Mouse (Mus musculus) lung, embryonic 15.5 days (tissue): ENCODE results near the gene Ptov1. TPM values are rescaled to one million over a fixed set of nuclear protein-coding genes. Genes with fewer than 3 reads are reported as not detected.

Source experiments
- ATAC-seq: fragments of 200-750 bp; cut with Nextera tagmentation; 2 replicates; pipeline ENCODE4 v1.8.0; 2017; ENCODE audit warnings: moderate number of reproducible peaks, borderline replicate concordance; ENCODE audit not compliant: low FRiP score, low TSS enrichment; ENCODE audit errors: extremely low read depth
- H3K27ac ChIP-seq: fragments of 300-500 bp; sonication (generic); 2 replicates; pipeline ENCODE4 v1.5.1; 2015; ENCODE audit warnings: moderate library complexity, mild to moderate bottlenecking, inconsistent platforms
- H3K27me3 ChIP-seq: fragments of 300-500 bp; sonication (generic); 2 replicates; pipeline ENCODE4 v1.6.1; 2015; ENCODE audit warnings: inconsistent platforms
- H3K36me3 ChIP-seq: fragments of 300-500 bp; sonication (generic); 2 replicates; pipeline ENCODE4 v1.6.1; 2015; ENCODE audit warnings: inconsistent platforms
- H3K4me1 ChIP-seq: fragments of 300-500 bp; sonication (generic); 2 replicates; pipeline ENCODE4 v1.6.1; 2015; ENCODE audit warnings: inconsistent platforms
- H3K4me2 ChIP-seq: fragments of 300-500 bp; sonication (generic); 2 replicates; pipeline ENCODE4 v1.6.1; 2015; ENCODE audit warnings: inconsistent platforms, mild to moderate bottlenecking, moderate library complexity
- H3K4me3 ChIP-seq: fragments of 300-500 bp; sonication (generic); 2 replicates; pipeline ENCODE4 v1.5.1; 2015; ENCODE audit warnings: mild to moderate bottlenecking, inconsistent platforms
- H3K9ac ChIP-seq: fragments of 300-500 bp; sonication (generic); 2 replicates; pipeline ENCODE4 v1.6.1; 2015; ENCODE audit warnings: inconsistent platforms
- H3K9me3 ChIP-seq: fragments of 300-500 bp; sonication (generic); 2 replicates; pipeline ENCODE4 v1.6.1; 2016; ENCODE audit warnings: inconsistent platforms
- WGBS: fragments of 180-500 bp; shearing (Covaris S2); methylation state at CpG from one replicate; pipeline ENCODE4 v1.1.7; 2015; 5-methylcytosine and 5-hydroxymethylcytosine counted together
- polyA plus RNA-seq: library from polyadenylated mRNA; unstranded; fragments of >200 nt; fragmentation: Nextera tagmentation; extraction: Ambion mirVana; gene quantifications from 2 replicates; pipeline ENCODE4 v1.2.1, GENCODE M21; 2015

The Ptov1 gene
- polyA plus RNA-seq, 1 experiment from 2014 or later = 398 TPM

DNA sequence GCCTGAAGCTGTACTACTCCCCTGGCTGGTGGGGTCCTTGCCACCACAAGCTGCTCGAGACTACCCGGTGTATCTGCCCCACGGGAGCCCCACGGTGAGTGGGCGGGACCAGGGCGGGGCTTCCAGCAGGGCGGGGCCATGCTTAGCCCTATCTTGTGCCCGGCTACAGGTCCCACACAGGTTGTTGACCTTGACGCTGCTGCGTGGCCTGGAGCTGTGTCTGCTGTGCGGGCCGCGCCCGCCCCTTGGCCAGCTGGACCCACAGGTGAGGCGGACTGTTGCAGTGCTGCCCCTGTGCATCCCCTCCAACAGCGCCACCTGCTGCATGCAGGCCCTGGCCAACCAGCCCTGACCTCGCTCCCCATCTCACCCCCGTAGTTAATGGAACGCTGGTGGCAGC is 29.0 kb upstream of the Ptov1 start:
- Histone ChIP-seq H3K36me3 (peaks cover 27% of the 10 kb centered on the region; the same call in 1 of the 2 replicates), H3K9ac (no peak overlapping the region), H3K9me3 (no peaks in the 10 kb centered on the region), H3K4me2 (no peak overlapping the region), H3K27me3 (no peaks in the 10 kb centered on the region), H3K27ac (no peak overlapping the region), H3K4me3 (no peak overlapping the region), H3K4me1 (peaks cover 53% of the 10 kb centered on the region)
- 28% methylated on average over 18 of the region's 19 CpGs for WGBS
- no peak for ATAC-seq

DNA sequence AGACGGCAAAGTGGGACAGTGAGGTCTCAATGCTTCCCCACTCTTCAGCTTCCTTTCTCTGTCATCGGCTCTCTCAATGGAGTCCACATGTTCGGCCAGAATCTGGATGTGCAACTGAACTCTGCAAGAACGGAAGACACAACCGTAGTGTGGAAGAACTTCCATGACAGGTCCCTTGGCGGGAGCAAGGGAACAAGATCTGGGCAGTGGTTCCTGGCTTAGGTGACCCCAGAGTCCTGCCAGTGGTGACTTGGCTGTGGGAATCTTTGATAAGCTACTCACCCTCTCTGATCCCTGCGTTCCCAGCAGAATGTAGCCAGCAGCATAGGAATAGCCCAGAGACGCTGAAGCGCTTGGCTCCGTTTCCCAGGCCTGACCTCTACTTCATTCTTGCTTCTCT is 26.9 kb upstream of the Ptov1 start:
- Histone ChIP-seq H3K27me3 (no peaks in the 10 kb centered on the region), H3K4me2 (peak overlapping the region; percentile 70), H3K9me3 (no peaks in the 10 kb centered on the region), H3K9ac (peak overlapping the region; percentile 72), H3K4me1 (peaks cover 51% of the 10 kb centered on the region), H3K4me3 (peak overlapping the region; percentile 68), H3K36me3 (peaks cover 23% of the 10 kb centered on the region; the same call in 1 of the 2 replicates), H3K27ac (peak overlapping the region; percentile 86)
- WGBS = 28% methylated on average over 10 of the region's 10 CpGs
- ATAC-seq = no peak

DNA sequence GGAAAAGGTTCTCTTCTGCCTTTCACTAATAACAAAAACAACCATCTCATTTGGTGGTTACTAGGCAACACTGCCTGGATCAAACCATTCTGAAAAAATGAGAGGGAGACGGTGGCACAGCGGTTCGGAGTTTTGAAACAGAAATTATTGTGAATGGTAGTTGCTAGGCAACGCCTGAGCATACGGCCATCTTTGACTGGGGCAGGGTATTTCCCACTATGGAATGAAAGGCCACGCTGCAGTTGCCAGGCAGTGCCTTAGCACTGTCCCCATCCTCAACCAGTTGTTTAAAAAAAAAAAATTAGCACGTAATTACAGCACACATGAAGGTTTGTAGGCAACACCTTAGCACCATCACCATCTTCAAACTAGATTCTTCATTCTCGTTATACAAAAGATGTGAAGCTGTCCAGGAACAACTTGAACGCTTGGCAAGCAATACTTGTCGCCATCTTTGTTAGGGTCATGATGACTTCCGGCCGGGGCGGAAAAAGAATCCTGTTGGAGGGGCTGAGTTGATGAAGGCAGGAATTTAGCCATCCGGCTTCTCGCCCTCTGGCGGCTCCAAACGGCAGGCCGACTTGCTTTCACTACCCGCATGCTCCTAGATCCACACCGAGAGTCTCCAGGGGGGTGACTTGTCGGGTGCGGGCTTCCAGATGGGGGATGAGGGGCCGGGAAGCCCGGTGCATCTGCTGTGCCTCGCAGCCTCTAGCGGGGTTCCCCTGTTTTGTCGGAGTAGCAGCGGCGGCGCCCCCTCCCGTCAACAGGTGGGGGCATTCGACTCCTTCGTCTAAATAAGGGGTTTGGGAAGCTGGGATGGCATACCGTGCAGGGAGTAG is 26.2 kb upstream of the Ptov1 start, which contains the start of gene Fuz:
Gene Fuz (plus strand): TSS at position 487 of the 842 bp plus-strand sequence.
- ATAC-seq = peak; percentile 40; the same call in 1 of the 2 replicates
- WGBS = under 1% methylated on average over 34 of the region's 34 CpGs

DNA sequence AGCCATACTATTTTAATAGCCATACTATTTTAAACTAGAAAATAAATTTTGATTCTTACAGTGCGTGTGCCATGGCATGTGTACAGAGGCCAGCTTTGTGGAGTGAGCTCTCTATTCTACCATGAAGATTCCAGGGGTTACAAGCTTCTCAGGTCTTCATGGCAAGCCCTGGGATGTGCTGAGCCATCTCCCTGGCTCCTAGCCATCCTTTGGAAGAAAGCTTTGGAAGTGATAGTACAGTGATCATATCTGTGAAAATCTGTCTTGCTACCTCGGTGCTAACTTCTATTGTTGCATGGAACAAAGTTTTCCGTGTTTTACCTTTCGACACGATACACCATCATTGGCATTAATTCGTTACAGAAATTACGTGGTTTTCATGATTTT is 25.6 kb upstream of the Ptov1 start:
- 67% methylated on average over 7 of the region's 7 CpGs for WGBS
- H3K36me3 ChIP-seq = peaks cover 18% of the 10 kb centered on the region; the same call in 1 of the 2 replicates
- peak overlapping the region; percentile 86; the same call in 1 of the 2 replicates for H3K27ac ChIP-seq
- peak overlapping the region; percentile 68 for H3K4me3 ChIP-seq
- H3K4me1 ChIP-seq = peaks cover 56% of the 10 kb centered on the region
- no peak for ATAC-seq
- H3K27me3 ChIP-seq = no peaks in the 10 kb centered on the region
- H3K9ac ChIP-seq = no peak overlapping the region
- H3K9me3 ChIP-seq = no peaks in the 10 kb centered on the region
- H3K4me2 ChIP-seq = peak overlapping the region; percentile 70

More for the DNA sequence above, 26.2 kb upstream of the Ptov1 start, which contains the start of gene Fuz:
- Histone ChIP-seq H3K27me3 (no peaks in the 10 kb centered on the region), H3K4me1 (peaks cover 51% of the 10 kb centered on the region), H3K36me3 (peaks cover 21% of the 10 kb centered on the region; the same call in 1 of the 2 replicates), H3K9ac (peak within 1 kb of the TSS; percentile 72), H3K4me3 (peak within 1 kb of the TSS; percentile 68), H3K27ac (peak within 1 kb of the TSS; percentile 86), H3K4me2 (peak within 1 kb of the TSS; percentile 70), H3K9me3 (no peaks in the 10 kb centered on the region)

DNA sequence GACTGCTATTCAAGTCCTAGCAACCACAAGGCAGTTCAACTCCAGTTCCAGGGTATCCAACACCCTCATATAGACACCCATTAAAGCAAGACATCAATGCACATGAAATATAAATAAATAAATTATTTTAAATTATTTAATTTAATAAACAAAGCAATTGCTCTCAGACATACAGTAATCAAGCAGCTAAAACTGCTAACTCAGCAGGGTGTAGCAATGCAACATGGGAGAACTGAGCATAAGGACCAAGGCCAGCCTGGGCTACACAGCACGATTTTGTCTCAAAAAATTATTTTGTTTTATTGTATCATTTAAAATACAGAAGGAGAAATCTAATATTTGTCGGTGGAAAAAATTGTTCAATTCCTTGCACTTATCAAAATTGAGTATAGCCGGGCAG is 24.6 kb upstream of the Ptov1 start:
- Histone ChIP-seq H3K27ac (peak overlapping the region; percentile 94; the same call in 1 of the 2 replicates), H3K9me3 (no peaks in the 10 kb centered on the region), H3K36me3 (peaks cover 10% of the 10 kb centered on the region; the same call in 1 of the 2 replicates), H3K4me3 (no peak overlapping the region), H3K9ac (no peak overlapping the region), H3K4me1 (peaks cover 57% of the 10 kb centered on the region), H3K27me3 (no peaks in the 10 kb centered on the region), H3K4me2 (no peak overlapping the region)
- ATAC-seq = no peak
- 93% methylated on average over 3 of the region's 3 CpGs for WGBS

DNA sequence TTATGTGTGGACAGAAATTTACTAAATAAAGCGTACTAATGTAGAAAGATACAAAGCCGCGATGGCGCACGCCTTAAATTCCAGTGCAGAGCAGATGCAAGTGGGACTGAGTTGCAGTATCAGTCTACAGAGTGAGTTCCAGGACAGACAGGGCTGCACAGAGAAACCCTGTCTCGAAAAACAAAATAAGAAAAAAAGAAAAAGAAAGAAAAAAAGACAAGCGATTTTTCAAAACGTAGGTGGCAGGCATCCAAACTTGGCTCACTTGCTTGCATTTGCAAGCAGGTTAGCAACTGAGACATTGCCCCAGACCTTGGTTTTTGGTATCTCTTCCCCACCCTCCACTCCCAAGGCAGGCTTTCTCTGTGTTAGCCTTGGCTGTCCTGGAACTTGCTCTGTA is 23.6 kb upstream of the Ptov1 start:
- WGBS = 6% methylated on average over 8 of the region's 8 CpGs
- ATAC-seq = no peak
- Histone ChIP-seq H3K4me1 (peaks cover 56% of the 10 kb centered on the region), H3K9ac (peak overlapping the region; percentile 15; the same call in 1 of the 2 replicates), H3K27me3 (no peaks in the 10 kb centered on the region), H3K4me2 (peak overlapping the region; percentile 87), H3K27ac (peak overlapping the region; percentile 94), H3K4me3 (peak overlapping the region; percentile 86), H3K36me3 (peaks cover 14% of the 10 kb centered on the region; the same call in 1 of the 2 replicates), H3K9me3 (no peaks in the 10 kb centered on the region)

DNA sequence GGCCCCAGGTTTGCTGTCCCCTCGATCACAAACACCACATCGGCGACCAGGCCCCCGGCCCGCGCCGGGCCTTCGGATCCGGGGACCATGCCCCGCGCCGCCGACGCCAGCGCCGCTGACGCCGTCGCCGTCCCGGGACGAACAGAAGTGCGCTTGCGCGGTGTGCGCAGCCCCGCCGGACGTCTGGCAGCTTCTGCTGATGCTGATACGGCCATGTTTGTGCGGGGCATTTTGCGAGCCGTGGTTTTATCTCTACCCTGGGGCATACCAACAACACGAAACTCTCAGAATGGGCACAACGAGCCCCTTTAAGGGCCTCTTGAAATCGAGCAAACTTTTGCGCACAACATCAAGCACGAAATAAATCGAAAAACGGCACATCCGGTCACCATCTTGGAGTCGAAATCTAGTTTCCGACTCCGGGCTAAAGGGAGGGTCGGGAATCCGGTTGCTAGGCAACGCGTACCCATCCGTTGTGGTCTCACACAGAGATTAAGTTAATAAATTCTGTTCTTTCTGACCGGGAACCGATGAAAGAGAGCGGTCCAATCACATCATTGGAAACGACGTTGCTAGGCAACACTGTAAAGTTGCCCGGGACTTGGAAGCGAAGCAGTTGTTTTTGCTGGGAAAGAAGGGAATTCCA is 22.8 kb upstream of the Ptov1 start, which contains the start of gene Med25:
Gene Med25 (minus strand): TSS at position 437 of the 646 bp plus-strand sequence.
- WGBS = under 1% methylated on average over 56 of the region's 56 CpGs

DNA sequence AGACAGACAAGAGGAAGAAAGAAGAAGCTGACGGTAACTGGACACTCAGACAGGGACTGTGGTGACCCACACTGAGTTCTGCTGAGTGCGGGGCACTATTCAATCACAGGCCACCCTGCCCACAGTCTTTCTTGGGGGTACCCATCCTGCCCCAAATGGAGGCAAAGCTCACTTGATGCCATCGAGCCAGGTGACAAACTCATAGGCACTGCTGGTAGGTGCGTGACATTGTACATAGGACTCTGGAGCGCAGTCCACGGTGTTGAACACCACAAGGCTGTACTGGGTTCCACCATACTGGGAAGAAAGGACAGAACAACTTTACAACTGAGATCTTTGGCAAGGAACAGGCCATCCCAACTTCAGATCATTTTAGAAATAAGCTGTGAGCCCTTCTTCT is 22.0 kb upstream of the Ptov1 start:
- WGBS = 19% methylated on average over 6 of the region's 6 CpGs

More for the DNA sequence above, 22.8 kb upstream of the Ptov1 start, which contains the start of gene Med25:
- H3K4me3 ChIP-seq = peak within 1 kb of the TSS; percentile 86
- peaks cover 14% of the 10 kb centered on the region; the same call in 1 of the 2 replicates for H3K36me3 ChIP-seq
- no peaks in the 10 kb centered on the region for H3K27me3 ChIP-seq
- no peaks in the 10 kb centered on the region for H3K9me3 ChIP-seq
- peak within 1 kb of the TSS; percentile 87 for H3K4me2 ChIP-seq
- peak within 1 kb of the TSS; percentile 87 for H3K9ac ChIP-seq
- peak; percentile 82 for ATAC-seq
- H3K27ac ChIP-seq = peak within 1 kb of the TSS; percentile 96
- H3K4me1 ChIP-seq = peaks cover 56% of the 10 kb centered on the region

DNA sequence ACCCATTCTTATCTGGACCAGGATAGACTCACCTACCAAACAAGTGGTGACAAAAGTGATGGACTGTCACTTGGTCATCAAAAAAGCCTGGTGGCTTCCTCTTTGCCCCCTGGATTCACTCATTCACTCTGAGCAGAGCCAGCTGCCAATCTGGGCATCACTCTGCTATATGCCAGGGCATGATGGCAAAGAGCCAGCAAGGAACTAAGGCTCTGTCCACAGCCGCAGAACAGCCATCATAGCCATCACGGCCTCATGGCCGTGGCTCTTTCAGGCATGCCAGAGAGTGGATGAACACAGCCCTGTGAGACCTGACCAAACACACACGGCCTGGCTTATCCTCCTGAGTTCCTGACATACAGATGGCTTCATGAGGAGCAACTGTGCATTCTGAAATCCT is 21.1 kb upstream of the Ptov1 start:
- no peak overlapping the region for H3K9ac ChIP-seq
- 82% methylated on average over 4 of the region's 4 CpGs for WGBS
- no peak for ATAC-seq

More for the DNA sequence above, 22.0 kb upstream of the Ptov1 start:
- Histone ChIP-seq H3K27me3 (no peaks in the 10 kb centered on the region), H3K9me3 (no peaks in the 10 kb centered on the region), H3K4me3 (peak overlapping the region; percentile 86), H3K36me3 (peaks cover 14% of the 10 kb centered on the region; the same call in 1 of the 2 replicates), H3K27ac (peak overlapping the region; percentile 96; the same call in 1 of the 2 replicates), H3K9ac (peak overlapping the region; percentile 87), H3K4me2 (peak overlapping the region; percentile 87), H3K4me1 (peaks cover 49% of the 10 kb centered on the region)
- no peak for ATAC-seq

DNA sequence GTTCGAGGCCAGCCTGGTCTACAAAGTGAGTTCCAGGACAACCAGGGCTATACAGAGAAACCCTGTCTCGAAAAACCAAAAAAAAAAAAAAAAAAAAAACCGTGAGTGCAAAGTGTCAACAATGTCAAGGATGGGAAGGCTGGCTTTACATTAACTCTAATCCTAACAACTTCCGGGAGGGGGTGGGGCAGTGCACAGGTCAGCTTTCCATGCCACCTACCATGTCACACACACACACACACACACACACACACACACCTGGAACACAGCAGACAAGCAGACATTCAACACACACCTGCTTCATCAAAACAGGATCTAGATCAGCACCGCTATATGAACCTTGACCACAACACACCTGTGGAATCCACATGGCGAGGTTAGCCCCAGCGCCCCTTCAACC is 20.6 kb upstream of the Ptov1 start:
- Histone ChIP-seq H3K27ac (no peak overlapping the region), H3K9me3 (no peaks in the 10 kb centered on the region), H3K36me3 (peaks cover 23% of the 10 kb centered on the region; the same call in 1 of the 2 replicates), H3K4me3 (peak overlapping the region; percentile 86; the same call in 1 of the 2 replicates), H3K4me1 (peaks cover 42% of the 10 kb centered on the region), H3K4me2 (peak overlapping the region; percentile 87; the same call in 1 of the 2 replicates), H3K9ac (no peak overlapping the region), H3K27me3 (no peaks in the 10 kb centered on the region)
- no peak for ATAC-seq
- 77% methylated on average over 6 of the region's 7 CpGs for WGBS

More for the DNA sequence above, 21.1 kb upstream of the Ptov1 start:
- Histone ChIP-seq H3K27ac (no peak overlapping the region), H3K4me2 (peak overlapping the region; percentile 87), H3K27me3 (no peaks in the 10 kb centered on the region), H3K4me1 (peaks cover 46% of the 10 kb centered on the region), H3K4me3 (peak overlapping the region; percentile 86), H3K36me3 (peaks cover 21% of the 10 kb centered on the region; the same call in 1 of the 2 replicates), H3K9me3 (no peaks in the 10 kb centered on the region)

DNA sequence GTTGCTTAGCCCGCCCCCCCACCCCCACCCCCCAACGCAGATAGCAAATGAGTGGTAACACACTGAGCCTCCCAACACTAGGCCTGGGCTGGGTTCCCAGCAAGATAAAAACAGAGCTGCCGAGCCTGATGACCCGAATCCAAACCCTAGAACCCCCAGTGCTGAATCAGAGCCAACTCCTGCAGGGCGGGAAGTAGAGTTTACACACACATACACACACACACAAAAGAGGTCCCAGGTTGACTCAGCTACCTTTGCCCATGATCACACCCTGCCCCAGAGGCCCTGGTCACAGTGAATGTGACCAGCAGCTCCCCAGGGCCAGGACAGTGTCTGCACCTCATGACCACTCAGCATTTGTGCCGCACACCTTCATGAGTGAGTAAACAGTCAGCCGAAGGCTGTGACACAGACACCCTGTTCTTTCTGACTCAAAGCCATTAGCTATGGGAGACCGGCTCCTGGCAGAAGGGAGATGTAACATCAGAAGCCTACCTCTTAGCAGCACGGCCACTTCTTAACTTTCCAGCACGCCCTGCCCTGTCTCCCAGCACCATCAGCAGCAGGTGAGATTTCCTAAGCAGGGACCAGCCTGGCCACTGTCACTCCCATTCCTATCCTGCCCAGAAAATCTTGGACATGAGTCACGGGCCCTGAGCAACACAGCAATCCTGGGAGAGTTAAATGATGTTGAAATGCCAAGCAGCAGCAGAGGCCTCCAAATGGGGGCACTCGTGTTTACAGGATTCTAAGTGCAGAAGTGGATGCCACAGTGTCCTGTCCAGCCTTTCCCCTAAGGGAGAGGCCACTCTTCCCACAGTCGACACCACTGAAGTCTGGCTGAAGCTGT is 18.9 kb upstream of the Ptov1 start:
- H3K27me3 ChIP-seq = no peaks in the 10 kb centered on the region
- peaks cover 35% of the 10 kb centered on the region for H3K36me3 ChIP-seq
- WGBS = 75% methylated on average over 13 of the region's 13 CpGs
- no peak overlapping the region for H3K4me3 ChIP-seq
- H3K9me3 ChIP-seq = no peaks in the 10 kb centered on the region
- H3K9ac ChIP-seq = no peak overlapping the region
- no peak overlapping the region for H3K27ac ChIP-seq
- ATAC-seq = no peak
- H3K4me2 ChIP-seq = no peak overlapping the region
- H3K4me1 ChIP-seq = peaks cover 28% of the 10 kb centered on the region
